Mouse (Mus musculus) urinary bladder, postnatal 4 days (tissue): ENCODE measurements around the gene Abcc12.

ENCODE experiments used
- DNase-seq, 2 experiments: peaks; one replicate each; pipeline ENCODE4 v3.0.0; 2021 to 2022; ENCODE audit warnings: low spot score in 2 of 2

Gene Abcc12

GRCm38 (mm10) chr8:86512886-86513285 lies 67.6 kb downstream of the Abcc12 start:
- no peak for DNase-seq

- no peak for DNase-seq
These were observed 68.2 kb downstream of the Abcc12 start for GRCm38 (mm10) chr8:86512131-86512792.

- DNase-seq: no peak
These were observed 79.1 kb downstream of the Abcc12 start for GRCm38 (mm10) chr8:86501341-86501740.

GRCm38 (mm10) chr8:86495056-86495455 lies 85.4 kb downstream of the Abcc12 start:
- DNase-seq: no peak

GRCm38 (mm10) chr8:86493841-86494240 lies 86.6 kb downstream of the Abcc12 start:
- DNase-seq: no peak

- DNase-seq: no peak
These were observed 95.1 kb downstream of the Abcc12 start for GRCm38 (mm10) chr8:86485411-86485810.

- no peak for DNase-seq
These were observed 96.2 kb downstream of the Abcc12 start for GRCm38 (mm10) chr8:86484244-86484643.

- DNase-seq: no peak
These were observed 98.4 kb downstream of the Abcc12 start for GRCm38 (mm10) chr8:86482116-86482515.

- DNase-seq: peak in 1 of 2 experiments; percentile 53
These were observed 104.6 kb downstream of the Abcc12 start for GRCm38 (mm10) chr8:86475711-86476438.

- DNase-seq: peak in 1 of 2 experiments; percentile 56
These were observed 106.0 kb downstream of the Abcc12 start for GRCm38 (mm10) chr8:86474461-86474860.

GRCm38 (mm10) chr8:86473121-86473520 lies 107.4 kb downstream of the Abcc12 start:
- DNase-seq: peak in 1 of 2 experiments; percentile 47

GRCm38 (mm10) chr8:86470717-86471116 lies 109.8 kb downstream of the Abcc12 start:
- DNase-seq: peak in 1 of 2 experiments; percentile 29

- no peak for DNase-seq
These were observed 117.3 kb downstream of the Abcc12 start for GRCm38 (mm10) chr8:86463215-86463614.

GRCm38 (mm10) chr8:86460372-86460771 lies 120.1 kb downstream of the Abcc12 start:
- no peak for DNase-seq

- no peak for DNase-seq
These were observed 126.6 kb downstream of the Abcc12 start for GRCm38 (mm10) chr8:86453697-86454480.

- DNase-seq: no peak
These were observed 130.5 kb downstream of the Abcc12 start for GRCm38 (mm10) chr8:86449870-86450515.

- no peak for DNase-seq
These were observed 135.0 kb downstream of the Abcc12 start for GRCm38 (mm10) chr8:86445516-86445915.

GRCm38 (mm10) chr8:86443744-86444143 lies 136.7 kb downstream of the Abcc12 start:
- DNase-seq: no peak

- no peak for DNase-seq
These were observed 141.5 kb downstream of the Abcc12 start for GRCm38 (mm10) chr8:86438983-86439299.

- no peak for DNase-seq
These were observed 142.1 kb downstream of the Abcc12 start for GRCm38 (mm10) chr8:86438133-86438982.

- DNase-seq: no peak
These were observed 143.1 kb downstream of the Abcc12 start for GRCm38 (mm10) chr8:86437418-86437817.
